Mouse (Mus musculus) liver, embryonic 16.5 days (tissue): ENCODE measurements around the gene Rpl13. TPM values are rescaled to one million over a fixed set of nuclear protein-coding genes. Genes with fewer than 3 reads are reported as not detected.
A peak's percentile ranks its signal among the peaks of the same experiment; 100 is the strongest.

ENCODE experiments used
- ATAC-seq: fragments of 200-750 bp; cut with Nextera tagmentation; 2 replicates; pipeline ENCODE4 v1.8.0; 2017; ENCODE audit warnings: low read depth, mild to moderate bottlenecking, moderate number of reproducible peaks, moderate library complexity
- H3K27ac ChIP-seq: fragments of 300-500 bp; sonication (generic); 2 replicates; pipeline ENCODE4 v1.5.1; 2014; ENCODE audit warnings: mild to moderate bottlenecking, low read length
- H3K27me3 ChIP-seq: fragments of 300-500 bp; sonication (generic); 2 replicates; pipeline ENCODE4 v1.6.1; 2014; ENCODE audit warnings: low read depth, low read length, mixed read lengths; ENCODE audit not compliant: control insufficient read depth, insufficient read depth
- H3K36me3 ChIP-seq: fragments of 300-500 bp; sonication (generic); 2 replicates; pipeline ENCODE4 v1.6.1; 2014; ENCODE audit warnings: mild to moderate bottlenecking; ENCODE audit not compliant: control insufficient read depth, insufficient read depth
- H3K4me1 ChIP-seq: fragments of 300-500 bp; sonication (generic); 2 replicates; pipeline ENCODE4 v1.6.1; 2014; ENCODE audit warnings: low read depth, low read length, mixed read lengths; ENCODE audit not compliant: control insufficient read depth
- H3K4me2 ChIP-seq: fragments of 300-500 bp; sonication (generic); 2 replicates; pipeline ENCODE4 v1.6.1; 2014; ENCODE audit warnings: low read depth, low read length, mixed read lengths
- H3K4me3 ChIP-seq: fragments of 300-500 bp; sonication (generic); 2 replicates; pipeline ENCODE4 v1.5.1; 2014; ENCODE audit warnings: low read depth, mild to moderate bottlenecking, low read length
- H3K9ac ChIP-seq: fragments of 300-500 bp; sonication (generic); 2 replicates; pipeline ENCODE4 v1.6.1; 2014; ENCODE audit warnings: low read depth, low read length
- H3K9me3 ChIP-seq: fragments of 300-500 bp; sonication (generic); replicated peaks from 2 replicates; pipeline ENCODE4 v1.6.1; 2016; ENCODE audit warnings: low read length; ENCODE audit not compliant: control insufficient read depth
- WGBS: fragments of 180-500 bp; shearing (Covaris S2); extraction: QIAGEN DNeasy Blood & Tissue Kit; methylation state at CpG from one replicate; pipeline ENCODE4 v1.1.7; 2014; ENCODE audit not compliant: insufficient replicate concordance; 5-methylcytosine and 5-hydroxymethylcytosine counted together
- polyA plus RNA-seq: library from polyadenylated mRNA; unstranded; fragments of >200 nt; fragmentation: Nextera tagmentation; extraction: Ambion mirVana; gene quantifications from 2 replicates; pipeline ENCODE4 v1.2.1, GENCODE M21; 2015

The Rpl13 gene
- polyA plus RNA-seq, 1 experiment from 2014 or later = 732 TPM

GRCm38 (mm10) chr8:123117127-123117731, 15.1 kb downstream of the Rpl13 start, which contains the start of gene Cpne7:
Cpne7 (plus strand) TSS chr8:123117374.
- H3K9ac ChIP-seq = no peak within 1 kb of the TSS
- H3K36me3 ChIP-seq = no peaks in the 10 kb centered on the region
- WGBS = under 1% methylated on average over 51 of the region's 51 CpGs
- peak within 1 kb of the TSS; percentile 82 for H3K4me2 ChIP-seq
- H3K9me3 ChIP-seq = no peaks in the 10 kb centered on the region
- H3K27me3 ChIP-seq = peaks cover 33% of the 10 kb centered on the region
- H3K27ac ChIP-seq = no peak within 1 kb of the TSS
- H3K4me3 ChIP-seq = peak within 1 kb of the TSS; percentile 56
- H3K4me1 ChIP-seq = peaks cover 22% of the 10 kb centered on the region
- ATAC-seq = peak; percentile 65

GRCm38 (mm10) chr8:123117744-123118143, 15.6 kb downstream of the Rpl13 start:
- Histone ChIP-seq H3K4me3 (peak overlapping the region; percentile 56), H3K27me3 (peaks cover 35% of the 10 kb centered on the region), H3K4me1 (peaks cover 22% of the 10 kb centered on the region), H3K36me3 (no peaks in the 10 kb centered on the region), H3K4me2 (peak overlapping the region; percentile 82), H3K9ac (no peak overlapping the region), H3K9me3 (no peaks in the 10 kb centered on the region), H3K27ac (no peak overlapping the region)
- 2% methylated on average over 17 of the region's 17 CpGs for WGBS
- no peak for ATAC-seq

- Histone ChIP-seq H3K4me3 (no peak overlapping the region), H3K4me1 (peaks cover 12% of the 10 kb centered on the region), H3K27me3 (peaks cover 25% of the 10 kb centered on the region), H3K27ac (no peak overlapping the region), H3K9ac (no peak overlapping the region), H3K9me3 (no peaks in the 10 kb centered on the region), H3K4me2 (no peak overlapping the region), H3K36me3 (no peaks in the 10 kb centered on the region)
- 56% methylated on average over 9 of the region's 9 CpGs for WGBS
- ATAC-seq = no peak
These were observed 19.9 kb downstream of the Rpl13 start for GRCm38 (mm10) chr8:123122059-123122458.

- Histone ChIP-seq H3K4me3 (no peak overlapping the region), H3K36me3 (no peaks in the 10 kb centered on the region), H3K27ac (no peak overlapping the region), H3K4me2 (no peak overlapping the region), H3K27me3 (peaks cover 21% of the 10 kb centered on the region), H3K9ac (no peak overlapping the region), H3K4me1 (peaks cover 6% of the 10 kb centered on the region), H3K9me3 (no peaks in the 10 kb centered on the region)
- no peak for ATAC-seq
- 61% methylated on average over 5 of the region's 5 CpGs for whole genome bisulfite sequencing
These were observed 20.5 kb downstream of the Rpl13 start for GRCm38 (mm10) chr8:123122670-123123069.

GRCm38 (mm10) chr8:123126193-123126816, 24.2 kb downstream of the Rpl13 start:
- Histone ChIP-seq H3K36me3 (no peaks in the 10 kb centered on the region), H3K4me2 (no peak overlapping the region; the same call in 1 of the 2 replicates), H3K4me3 (no peak overlapping the region), H3K9ac (no peak overlapping the region), H3K9me3 (no peaks in the 10 kb centered on the region), H3K27ac (no peak overlapping the region), H3K4me1 (no peaks in the 10 kb centered on the region; the same call in 1 of the 2 replicates), H3K27me3 (peaks cover 8% of the 10 kb centered on the region; the same call in 1 of the 2 replicates)
- 9% methylated on average over 19 of the region's 19 CpGs for WGBS
- peak; percentile 61 for ATAC-seq

GRCm38 (mm10) chr8:123131041-123131440, 28.9 kb downstream of the Rpl13 start:
- Histone ChIP-seq H3K27me3 (peaks cover 2% of the 10 kb centered on the region; the same call in 1 of the 2 replicates), H3K4me2 (no peak overlapping the region), H3K4me3 (no peak overlapping the region), H3K9me3 (peaks cover 3% of the 10 kb centered on the region; the same call in 1 of the 2 replicates), H3K4me1 (no peaks in the 10 kb centered on the region; the same call in 1 of the 2 replicates), H3K27ac (no peak overlapping the region), H3K36me3 (no peaks in the 10 kb centered on the region), H3K9ac (no peak overlapping the region)
- WGBS = 41% methylated on average over 9 of the region's 9 CpGs
- ATAC-seq = no peak

- Histone ChIP-seq H3K4me3 (no peak overlapping the region), H3K4me1 (no peaks in the 10 kb centered on the region), H3K9me3 (peaks cover 3% of the 10 kb centered on the region; the same call in 1 of the 2 replicates), H3K27ac (no peak overlapping the region), H3K4me2 (no peak overlapping the region), H3K36me3 (no peaks in the 10 kb centered on the region), H3K9ac (no peak overlapping the region), H3K27me3 (no peaks in the 10 kb centered on the region)
- ATAC-seq = no peak
- WGBS = 80% methylated on average over 2 of the region's 2 CpGs
These were observed 30.8 kb downstream of the Rpl13 start for GRCm38 (mm10) chr8:123132953-123133352.

GRCm38 (mm10) chr8:123134149-123134713, 32.1 kb downstream of the Rpl13 start:
- Histone ChIP-seq H3K4me2 (no peak overlapping the region), H3K27me3 (no peaks in the 10 kb centered on the region), H3K9me3 (peaks cover 3% of the 10 kb centered on the region; the same call in 1 of the 2 replicates), H3K27ac (no peak overlapping the region), H3K9ac (no peak overlapping the region), H3K4me1 (no peaks in the 10 kb centered on the region), H3K36me3 (no peaks in the 10 kb centered on the region), H3K4me3 (no peak overlapping the region)
- no peak for ATAC-seq
- 70% methylated on average over 11 of the region's 11 CpGs for WGBS

GRCm38 (mm10) chr8:123135406-123135805, 33.3 kb downstream of the Rpl13 start:
- no peak overlapping the region for H3K9ac ChIP-seq
- no peaks in the 10 kb centered on the region for H3K27me3 ChIP-seq
- ATAC-seq = no peak
- H3K36me3 ChIP-seq = no peaks in the 10 kb centered on the region
- no peaks in the 10 kb centered on the region for H3K4me1 ChIP-seq
- WGBS = 31% methylated on average over 7 of the region's 7 CpGs
- H3K9me3 ChIP-seq = peaks cover 3% of the 10 kb centered on the region; the same call in 1 of the 2 replicates
- H3K4me2 ChIP-seq = no peak overlapping the region
- no peak overlapping the region for H3K27ac ChIP-seq
- H3K4me3 ChIP-seq = no peak overlapping the region
